Mouse (Mus musculus): ENCODE measurements at regions not wholly inside any gene's neighbourhood (a gene's known extent, or its start where the extent isn't known, plus 50 kb on each side); places are given as distances from the start of the nearest gene placed in this dataset.
"Not testable (repeated sequence)": the region's sequence is repeated elsewhere in the genome, so short reads cannot be mapped to it uniquely, and the experiment has no call there.

DNA sequence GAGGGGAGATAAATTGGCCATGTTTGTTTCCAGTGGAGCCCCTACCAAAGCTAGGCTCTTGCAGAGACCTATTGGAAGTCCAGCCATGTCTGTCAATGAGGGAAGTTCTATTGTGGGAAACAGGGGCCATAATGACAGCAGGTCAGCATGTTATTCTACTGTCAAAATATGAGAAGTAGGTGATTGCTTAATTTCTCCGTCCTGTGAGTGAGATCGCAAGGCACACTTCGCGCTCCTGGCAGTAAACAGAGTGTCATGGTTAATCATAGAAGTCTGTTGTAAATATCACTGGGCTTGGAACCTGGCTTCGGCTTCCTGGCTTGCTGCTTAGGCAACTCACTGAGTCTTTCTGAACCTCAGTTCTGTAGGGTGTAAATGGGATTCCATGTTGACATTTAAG is 72.5 kb upstream of the Ccdc122 start:
- in situ Hi-C loops (cut with MboI, MseI), result no loop called here

DNA sequence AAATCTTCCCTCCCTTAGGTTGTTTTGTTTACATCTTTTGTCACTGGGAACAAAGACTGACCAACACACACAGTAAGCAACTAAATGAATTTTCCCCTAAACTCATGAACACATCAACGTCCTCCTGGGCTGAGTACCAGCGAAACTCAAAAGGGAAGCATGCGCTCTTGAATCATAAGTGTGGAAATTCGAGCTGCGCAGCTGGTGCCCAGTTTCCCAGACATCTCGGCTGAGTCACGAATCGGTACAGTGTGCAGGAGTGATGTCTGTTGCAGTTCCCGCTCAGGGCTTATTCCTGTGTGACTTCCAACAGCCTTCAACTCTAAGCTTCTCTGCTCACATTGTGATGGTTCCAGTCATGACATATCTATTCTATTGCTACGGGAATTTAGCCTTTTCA is 77.7 kb upstream of the Ccdc122 start:
- in situ Hi-C loops (cut with MboI, MseI), result no loop called here

DNA sequence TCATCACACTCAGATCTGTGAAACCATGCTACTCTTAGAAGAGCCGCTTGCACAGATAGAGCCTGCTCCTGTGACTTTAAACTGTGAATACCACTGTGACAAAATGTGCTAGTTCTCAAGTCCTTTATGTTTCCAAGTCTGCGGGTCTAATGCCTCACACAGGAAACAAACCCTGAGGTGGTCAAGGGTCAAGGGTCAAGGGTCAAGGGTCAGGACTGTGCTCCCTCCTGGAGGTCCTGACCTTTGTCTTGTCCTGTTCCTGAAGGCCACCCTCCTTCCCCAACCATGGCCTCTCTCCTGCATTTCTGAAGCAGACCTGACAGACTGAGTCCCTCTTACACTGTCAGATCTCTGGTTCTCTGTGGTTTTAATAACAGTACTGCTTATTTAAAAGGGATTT is 79.4 kb upstream of the Ccdc122 start:
- in situ Hi-C loops (cut with MboI, MseI), result no loop called here

DNA sequence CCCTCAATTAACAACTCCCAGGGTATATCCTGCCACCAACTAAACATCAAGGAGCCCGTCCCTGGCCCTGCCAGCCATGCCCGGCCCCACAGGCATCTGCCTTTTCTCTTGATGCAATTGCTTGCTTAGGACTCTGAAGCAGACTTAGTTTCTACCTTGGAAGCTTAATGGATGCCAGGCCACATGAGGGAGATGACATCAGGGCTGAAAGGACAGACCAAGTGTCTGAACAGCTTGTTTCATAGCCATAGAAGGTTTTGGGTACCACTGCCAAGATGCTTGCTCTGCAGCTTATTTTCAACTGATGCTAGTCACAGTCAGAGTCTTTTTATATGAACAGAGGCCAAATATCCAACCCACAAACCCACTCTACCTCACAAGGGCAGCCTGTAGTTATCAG is 83.4 kb upstream of the Ccdc122 start:
- in situ Hi-C loops (cut with MboI, MseI), result no loop called here

DNA sequence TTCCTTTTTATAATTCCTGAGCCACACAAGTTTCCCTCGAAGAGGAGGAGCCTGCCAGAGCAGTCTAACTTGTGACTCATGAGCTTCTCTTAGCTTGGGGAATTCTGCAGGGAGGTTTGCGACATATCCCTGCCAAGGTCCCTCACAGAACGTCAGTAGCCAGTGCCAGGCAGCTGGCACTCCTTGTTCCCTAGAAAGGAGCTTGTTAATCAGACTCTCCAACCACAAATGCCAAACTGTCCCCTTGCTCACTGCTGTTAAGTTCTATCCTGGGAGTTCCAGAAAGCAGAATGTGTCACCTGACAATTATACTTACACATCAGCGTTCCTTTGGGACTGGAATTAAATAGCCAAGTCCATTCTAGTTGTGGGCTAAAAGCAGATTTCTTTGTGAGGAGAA is 85.1 kb upstream of the Ccdc122 start:
- in situ Hi-C loops (cut with MboI, MseI), result no loop called here

DNA sequence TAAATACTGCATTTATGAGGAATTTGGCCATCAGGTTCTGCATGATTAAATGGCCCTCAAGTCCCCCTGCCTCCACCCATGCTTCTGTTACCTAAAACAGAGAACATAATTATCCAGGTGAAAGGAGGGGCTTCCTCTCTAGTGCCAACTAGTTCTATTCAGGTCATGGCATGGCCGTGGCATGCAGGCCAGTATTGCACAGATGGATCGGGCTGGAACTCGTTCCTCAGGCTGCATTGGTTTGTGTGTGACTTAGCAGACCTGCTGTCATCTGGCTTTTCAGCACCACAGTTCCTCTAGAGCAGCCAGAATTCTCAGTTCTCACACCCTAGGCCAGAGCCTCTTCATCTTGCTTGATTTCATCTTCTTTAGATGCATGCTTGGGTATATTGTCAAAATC is 87.2 kb upstream of the Ccdc122 start:
- in situ Hi-C loops (cut with MboI, MseI), result no loop called here

DNA sequence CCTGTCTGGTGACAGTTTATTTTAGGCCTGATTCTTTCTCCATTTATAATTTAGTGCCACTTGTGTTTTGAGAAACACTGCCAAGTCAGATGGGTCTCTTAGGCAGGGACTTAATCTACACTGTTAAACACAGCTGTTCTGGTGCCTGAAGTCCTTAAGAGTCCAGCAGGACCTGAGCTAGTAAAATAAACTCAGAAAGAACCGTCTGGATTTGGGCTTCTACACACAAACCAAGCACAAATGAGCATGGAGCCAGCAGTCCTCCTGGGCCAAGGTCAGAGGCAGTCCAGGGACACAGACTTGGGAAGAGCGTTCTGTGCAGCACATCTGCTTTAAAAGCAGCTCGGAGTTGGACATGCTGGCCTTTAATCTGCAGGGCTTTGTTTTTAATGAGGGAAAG is 87.6 kb upstream of the Ccdc122 start:
- in situ Hi-C loops (cut with MboI, MseI), result no loop called here

DNA sequence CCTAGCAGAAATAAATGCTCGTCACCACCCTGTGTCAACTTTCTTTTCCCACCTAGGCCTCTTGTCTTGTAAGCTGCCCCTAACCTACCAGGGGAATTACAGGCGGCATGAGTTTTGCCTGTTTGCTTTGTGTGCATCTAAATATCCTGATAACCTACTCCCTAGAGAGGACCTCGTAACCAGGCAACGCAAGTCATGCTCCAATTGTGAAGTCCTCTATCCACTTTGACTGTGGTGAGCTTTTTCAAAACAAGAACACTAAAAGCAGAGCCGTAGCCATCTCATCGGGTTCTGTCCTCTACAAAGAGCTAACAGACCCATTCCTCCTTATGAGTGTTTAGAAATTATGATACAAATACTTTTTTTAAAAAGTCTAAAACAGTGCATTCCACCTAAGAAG is 88.1 kb upstream of the Ccdc122 start:
- in situ Hi-C loops (cut with MboI, MseI), result no loop called here

DNA sequence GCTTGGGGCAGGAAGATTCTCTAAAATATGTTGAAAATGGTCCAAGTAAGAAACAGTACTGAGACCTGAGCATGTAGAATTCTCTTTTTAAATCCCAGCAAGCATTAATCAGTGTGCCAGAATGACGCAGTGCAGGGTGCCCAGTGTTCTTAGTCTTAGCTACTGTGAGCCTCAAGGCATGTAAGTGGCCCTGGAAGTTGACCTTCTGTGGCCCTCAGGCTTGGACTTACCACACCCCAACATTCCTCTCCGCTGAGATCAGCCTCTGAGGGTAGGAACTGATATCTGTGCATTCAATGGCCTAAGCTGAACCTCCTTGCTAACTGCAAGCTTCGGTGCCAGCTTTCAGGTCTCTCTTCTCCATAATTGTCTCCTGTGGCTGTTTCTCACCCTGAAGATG is 89.4 kb upstream of the Ccdc122 start:
- in situ Hi-C loops (cut with MboI, MseI), result no loop called here

DNA sequence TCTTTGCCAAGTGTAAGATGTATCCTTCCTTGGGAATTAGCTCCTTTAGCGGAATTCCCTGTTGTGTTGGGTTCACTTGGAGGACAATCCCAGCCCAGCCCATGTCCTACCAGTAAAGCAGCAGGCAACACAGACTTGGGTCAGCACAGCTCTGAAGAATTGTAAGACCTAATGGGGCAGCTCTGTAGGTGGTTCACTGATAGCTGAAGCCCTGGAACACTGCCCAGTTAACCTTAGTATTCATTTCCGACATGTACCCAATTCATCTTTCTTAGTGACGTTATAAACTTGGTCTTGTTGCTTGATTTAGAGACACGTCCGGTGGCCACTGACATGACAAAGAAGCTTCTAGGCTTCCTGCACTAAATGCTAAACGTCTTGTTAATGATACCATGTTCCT is 90.9 kb upstream of the Ccdc122 start:
- in situ Hi-C loops (cut with MboI, MseI), result no loop called here

DNA sequence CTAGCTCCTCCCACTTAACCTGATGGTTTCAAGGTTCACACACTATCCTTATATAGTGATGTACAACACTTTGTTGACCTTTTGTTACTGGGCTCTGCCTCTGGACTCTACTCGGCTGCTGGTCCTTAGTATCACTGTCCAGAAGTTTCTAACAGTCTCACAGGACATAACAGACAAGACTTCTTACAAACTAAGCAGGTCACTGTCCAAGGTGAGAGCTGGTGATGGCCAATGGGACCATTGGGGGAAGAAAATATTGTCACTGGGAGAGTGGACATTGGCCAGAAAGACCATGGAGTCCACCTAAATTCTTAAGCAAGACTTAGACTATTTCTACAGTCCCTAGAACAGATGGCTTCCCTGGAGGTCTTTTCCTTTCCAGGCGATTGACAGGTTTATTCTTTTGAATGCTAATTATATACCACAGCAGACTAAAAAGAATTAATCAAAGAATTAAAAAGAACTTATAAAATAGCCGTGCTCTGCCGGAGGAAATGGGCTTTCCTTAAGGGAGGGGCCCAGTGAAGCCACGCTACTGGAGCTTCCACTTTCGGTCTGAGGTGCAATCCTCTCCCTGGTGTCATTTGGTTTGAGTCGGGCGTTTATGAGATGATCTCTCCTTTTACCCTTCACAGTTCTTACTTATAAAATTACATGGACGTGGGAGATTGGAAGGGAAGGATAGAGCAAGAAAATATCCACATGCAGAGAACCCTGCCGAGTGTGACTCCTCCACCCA is 94.9 kb upstream of the Ccdc122 start:
- in situ Hi-C loops (cut with MboI, MseI), result no loop called here

DNA sequence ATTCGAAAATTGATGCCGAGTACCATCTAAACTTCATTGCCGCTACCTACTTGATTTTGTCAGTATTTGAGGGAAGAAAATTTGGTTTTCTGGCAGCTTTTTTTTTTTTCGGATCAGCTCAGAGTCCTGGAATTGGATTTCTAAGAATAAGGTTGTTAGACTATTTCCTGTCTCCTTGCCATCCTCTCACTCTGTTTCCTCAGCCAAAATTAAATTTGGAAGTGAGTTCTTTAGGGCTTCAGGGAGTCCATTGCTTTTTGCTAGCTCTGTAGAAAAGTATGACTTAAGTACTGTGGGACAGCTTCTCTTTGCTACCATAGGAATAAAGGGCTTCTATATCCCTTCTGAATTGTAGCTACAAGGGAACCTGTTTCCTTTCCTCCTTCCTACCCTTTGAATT is 96.1 kb upstream of the Ccdc122 start:
- in situ Hi-C loops (cut with MboI, MseI), result no loop called here

DNA sequence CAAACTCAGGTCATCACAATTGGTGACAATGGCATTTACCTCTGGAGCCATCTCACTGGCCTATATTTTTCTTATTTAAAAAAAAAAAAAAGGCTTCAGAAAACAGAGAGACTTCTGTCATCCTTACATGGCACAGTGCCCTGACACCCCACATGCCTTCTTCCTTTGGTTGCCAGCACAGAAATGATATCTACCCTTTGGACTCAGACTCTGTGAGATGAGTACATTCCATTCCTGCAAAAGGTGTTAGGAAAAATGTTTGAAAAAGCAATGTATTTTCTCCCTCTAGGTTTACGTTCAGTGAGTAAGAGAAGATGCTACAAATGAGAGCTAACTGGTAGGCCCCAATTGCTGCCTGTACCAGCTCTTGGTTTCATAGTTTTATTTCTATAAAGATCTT is 99.9 kb upstream of the Ccdc122 start:
- in situ Hi-C loops (cut with MboI, MseI), result no loop called here

DNA sequence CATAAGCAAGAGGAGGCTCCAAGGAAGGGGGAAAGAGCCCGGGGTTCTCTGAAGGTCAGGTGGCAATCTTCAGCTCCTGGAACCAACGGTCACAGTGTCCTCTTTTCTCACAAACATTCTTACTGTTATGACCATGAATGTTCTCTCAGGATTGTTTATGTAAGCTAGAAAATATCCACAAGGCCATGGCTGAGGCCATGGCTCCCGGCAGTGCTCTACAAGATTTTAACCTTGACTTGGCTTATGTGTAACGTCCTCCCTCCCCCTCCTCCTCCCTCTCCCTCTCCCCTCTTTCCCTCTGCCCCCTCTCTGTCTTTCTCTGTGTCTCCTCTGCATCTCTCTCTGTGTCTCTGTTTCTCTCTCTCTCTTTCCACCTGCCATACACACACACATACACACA is 100.5 kb upstream of the Ccdc122 start:
- in situ Hi-C loops (cut with MboI, MseI), result not testable (repeated sequence)

DNA sequence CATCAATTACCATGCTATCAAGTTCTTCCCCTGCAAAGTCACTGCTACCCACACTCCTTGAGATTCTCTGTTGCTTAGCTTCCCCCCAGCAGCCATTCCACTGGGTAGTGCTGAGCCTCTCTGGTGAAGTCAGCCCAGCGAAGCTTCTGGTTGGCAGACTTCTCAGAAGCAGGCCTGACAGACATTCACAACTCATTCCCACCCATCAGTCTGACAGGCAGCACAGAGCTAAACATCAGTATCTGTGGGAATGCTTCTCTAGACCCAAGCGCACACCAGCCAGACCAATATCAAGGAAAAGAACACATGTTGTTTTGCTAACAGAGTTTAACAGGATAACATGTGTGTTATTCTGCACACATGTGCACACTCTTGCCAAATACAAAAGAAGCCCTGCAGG is 101.1 kb upstream of the Ccdc122 start:
- in situ Hi-C loops (cut with MboI, MseI), result no loop called here

DNA sequence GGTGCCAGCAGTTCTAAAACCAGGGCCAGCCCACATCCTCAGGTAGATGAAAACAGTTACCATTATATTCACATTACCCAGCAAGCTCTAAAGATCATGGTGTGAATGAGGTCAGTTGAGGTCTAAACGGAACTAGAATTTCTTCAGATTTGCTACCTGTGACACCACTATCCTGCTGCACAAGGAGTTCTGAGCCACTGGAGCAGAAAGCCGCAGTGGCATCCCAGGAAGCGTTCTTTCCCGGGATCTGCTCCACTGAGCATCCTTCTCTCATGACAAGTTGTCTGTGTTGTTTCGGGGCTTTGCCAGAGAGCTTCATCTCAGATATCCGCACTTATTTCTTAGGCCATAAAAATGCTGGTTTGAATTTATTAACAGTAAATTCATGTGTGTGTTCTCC is 103.7 kb upstream of the Ccdc122 start:
- in situ Hi-C loops (cut with MboI, MseI), result no loop called here

DNA sequence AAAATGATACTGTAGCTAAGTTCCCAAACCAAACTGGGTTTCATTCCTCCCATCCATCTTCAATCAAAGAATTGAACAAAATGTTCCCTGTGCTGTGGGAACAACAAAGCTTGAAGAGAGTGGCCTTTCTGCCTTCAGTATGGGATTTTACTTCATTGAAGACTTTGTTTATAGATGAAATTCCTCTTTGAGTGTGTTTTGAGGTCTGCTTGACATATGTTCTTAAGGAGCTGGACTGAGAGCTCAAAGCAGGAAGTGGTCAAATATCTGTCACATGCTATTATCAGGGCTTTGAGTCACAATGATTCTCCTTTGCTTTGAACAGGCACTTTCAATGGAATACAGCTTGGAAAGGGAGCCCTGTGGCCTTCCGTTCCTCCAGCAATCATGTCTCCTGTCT is 105.2 kb upstream of the Ccdc122 start:
- in situ Hi-C loops (cut with MboI, MseI), result no loop called here

DNA sequence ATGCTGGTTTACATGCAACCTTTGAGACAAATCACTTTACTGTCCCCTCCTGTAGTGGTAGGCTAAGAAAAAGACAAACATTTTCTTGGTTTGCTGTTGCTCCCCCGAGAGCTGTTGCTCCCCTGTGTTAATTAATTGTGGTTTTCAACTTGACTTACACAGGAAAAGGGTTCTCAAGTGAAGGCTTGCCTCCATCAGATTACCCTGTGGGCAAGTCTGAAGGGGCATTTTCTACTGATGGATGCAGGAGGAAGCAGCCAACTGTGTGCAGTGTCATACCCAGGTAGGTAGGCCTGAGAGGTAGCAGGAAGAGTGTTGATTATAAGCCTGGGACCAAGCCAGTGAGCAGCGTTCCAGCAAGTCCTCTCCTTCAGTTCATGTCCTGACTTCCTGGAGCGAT is 107.0 kb upstream of the Ccdc122 start:
- in situ Hi-C loops (cut with MboI, MseI), result no loop called here

DNA sequence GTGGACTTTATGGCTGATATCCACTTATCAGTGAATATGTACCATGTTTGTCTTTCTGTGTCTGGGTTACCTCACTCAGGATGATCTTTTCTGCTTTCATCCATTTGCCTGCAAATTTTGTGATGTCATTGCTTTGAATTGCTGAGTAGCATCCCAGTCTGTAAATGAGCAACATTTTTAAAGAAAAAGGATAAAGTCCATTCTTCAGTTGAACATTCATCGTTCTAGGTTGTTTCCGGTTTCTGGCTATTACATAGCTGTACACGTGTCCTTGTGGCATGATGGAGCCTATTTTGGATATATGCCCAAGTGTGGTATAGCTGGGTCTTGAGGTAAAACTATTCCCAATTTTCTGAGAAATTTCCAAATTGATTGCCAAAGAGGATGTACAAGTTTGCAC is 107.9 kb upstream of the Ccdc122 start:
- in situ Hi-C loops (cut with MboI, MseI), result no loop called here

DNA sequence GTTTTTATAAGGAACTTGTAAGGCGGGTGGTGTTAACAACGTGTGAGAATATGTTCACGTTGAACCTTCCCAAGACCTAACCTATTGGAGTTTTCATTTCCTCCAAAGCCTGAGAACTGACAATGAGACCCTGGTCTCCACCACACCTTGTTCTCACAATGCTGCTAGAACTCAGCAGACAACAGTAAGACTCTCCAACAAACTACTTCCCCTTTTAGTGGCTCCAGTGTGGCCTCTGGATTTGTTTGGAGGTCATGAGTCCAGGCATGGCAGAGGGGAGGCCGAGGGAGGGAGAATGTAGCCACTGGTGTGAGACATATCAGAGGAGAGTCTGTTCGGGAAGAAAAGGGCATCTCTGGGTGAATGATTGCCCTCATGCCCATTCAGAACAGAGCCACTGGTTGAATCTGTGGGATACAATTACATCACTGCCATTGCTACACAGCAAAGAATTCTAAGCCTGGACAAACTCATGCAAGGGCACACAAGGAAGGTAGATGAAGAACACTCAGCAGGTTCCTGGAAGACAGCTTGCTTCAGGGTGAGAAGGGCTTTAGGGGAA is 109.2 kb upstream of the Ccdc122 start:
- in situ Hi-C loops (cut with MboI, MseI), result no loop called here

DNA sequence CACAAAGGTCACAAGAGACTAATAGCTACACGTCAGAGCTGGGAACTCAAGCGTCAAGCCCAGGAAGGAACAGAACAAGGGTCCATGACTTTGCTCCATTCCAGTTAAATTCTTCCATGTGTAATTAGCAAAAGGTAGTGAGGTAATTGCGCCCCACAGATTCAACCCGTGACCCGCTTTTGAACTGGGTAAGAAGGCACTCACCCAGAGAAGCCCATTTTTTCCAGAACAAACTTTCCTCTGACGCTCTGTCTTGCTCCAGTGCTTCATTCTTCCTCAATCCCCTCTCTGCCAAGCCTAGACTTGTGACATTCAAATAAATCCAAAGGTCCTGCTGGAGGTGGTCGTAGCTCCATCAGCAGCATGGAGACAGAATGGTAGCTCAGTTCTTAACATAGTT is 110.2 kb upstream of the Ccdc122 start:
- in situ Hi-C loops (cut with MboI, MseI), result no loop called here

DNA sequence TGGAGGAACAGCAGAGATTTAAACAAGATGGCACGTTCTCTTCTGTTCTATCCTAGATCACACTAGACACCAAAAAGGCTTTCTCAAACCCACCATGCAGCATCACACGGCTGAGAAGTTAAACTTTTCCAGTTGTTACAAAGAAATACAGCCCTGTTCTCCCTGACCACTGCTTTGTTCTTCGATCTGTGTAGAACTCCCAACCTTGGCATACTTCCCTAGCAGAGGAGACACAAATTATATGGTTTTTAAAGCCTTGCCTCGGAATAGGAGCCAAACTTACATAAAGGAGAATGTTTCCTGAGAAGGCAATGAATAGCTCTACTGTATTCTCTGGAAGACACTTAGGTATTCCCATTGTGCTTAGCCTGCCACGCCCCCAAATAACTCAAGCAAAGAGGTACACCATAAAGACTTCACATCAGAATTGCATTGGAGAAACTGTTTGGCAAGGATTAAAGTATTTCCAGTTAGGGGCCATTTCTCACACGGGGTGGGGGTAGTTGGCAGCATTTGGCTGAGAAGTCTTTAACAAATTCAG is 114.1 kb upstream of the Ccdc122 start:
- in situ Hi-C loops (cut with MboI, MseI), result no loop called here

DNA sequence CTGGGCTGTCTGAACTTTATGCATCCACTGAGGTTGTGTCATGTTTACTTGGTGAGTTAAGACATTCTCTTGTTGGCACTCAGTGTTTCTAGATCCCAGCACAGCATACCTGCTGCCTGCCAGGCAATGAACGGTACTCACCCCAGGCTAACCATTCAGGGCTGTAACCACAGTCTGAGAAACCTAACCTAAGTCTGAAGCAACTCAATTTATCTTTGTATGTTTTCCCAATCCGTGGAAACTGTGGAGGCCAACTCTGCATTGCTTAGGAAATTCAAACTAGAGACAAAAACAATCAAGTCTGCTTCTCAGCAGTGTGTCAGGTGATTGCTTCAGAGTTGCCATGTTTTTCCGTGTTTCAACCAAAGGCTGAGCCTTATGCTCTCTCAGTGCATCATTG is 118.5 kb upstream of the Ccdc122 start:
- in situ Hi-C loops (cut with MboI, MseI), result no loop called here
